9 mouse cellular contexts compared by ENCODE assay signal in the genomic region with DNA sequence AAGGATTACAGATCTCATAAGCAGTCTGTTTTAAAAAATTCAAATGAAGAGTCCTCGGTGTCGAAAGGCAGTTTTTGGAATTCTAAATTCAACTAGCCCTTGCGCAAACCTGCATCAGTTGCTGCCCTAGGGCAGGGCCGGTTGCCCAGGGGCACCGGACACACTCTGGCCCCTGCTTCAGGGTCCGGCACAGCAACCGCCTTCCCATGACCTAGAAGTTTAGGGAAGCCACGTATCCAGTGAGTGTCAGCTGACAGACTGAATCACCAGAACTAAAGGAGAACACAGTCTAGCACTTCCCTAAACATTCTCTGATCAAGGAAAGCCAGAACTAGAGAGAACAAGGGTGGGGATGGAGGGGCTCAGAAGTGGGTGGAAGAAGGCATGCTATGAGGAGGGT. TPM values are rescaled to one million over a fixed set of nuclear protein-coding genes. Genes with fewer than 3 reads are reported as not detected.
DNase-seq lines count a peak whose midpoint lies in the region; ATAC-seq and TF ChIP-seq lines count a peak whose summit lies in the region.
"Had no signal": no experiment of that assay in that cellular context is flagged by ENCODE, and none has a peak within 500 bp of the region (broad histone marks: within the 10 kb centered on the region; RNA-seq: fewer than 3 reads in every experiment).

No protein-coding gene starts in this region.

- H3K9ac ChIP-seq in forebrain, embryonic 12.5 days: peak overlapping the region; percentile 73
- peak overlapping the region; percentile 60 for H3K9ac ChIP-seq in hindbrain, embryonic 14.5 days
- H3K9ac ChIP-seq in lung, embryonic 14.5 days: peak overlapping the region; percentile 61
- peak overlapping the region; percentile 69; the same call in 1 of the 2 replicates for H3K9ac ChIP-seq in neural tube, embryonic 13.5 days

- ATAC-seq in forebrain, embryonic 12.5 days (ENCODE audit: low FRiP score): peak; percentile 30; the same call in 1 of the 2 replicates
- ATAC-seq in hindbrain, embryonic 14.5 days (ENCODE audit: low FRiP score): peak; percentile 32; the same call in 1 of the 2 replicates
- ATAC-seq in lung, embryonic 14.5 days (ENCODE audit: insufficient read depth): peak; percentile 52; the same call in 1 of the 2 replicates
- peak; percentile 40; the same call in 1 of the 2 replicates for ATAC-seq in neural tube, embryonic 13.5 days (ENCODE audit: low read depth)

- H3K4me1 ChIP-seq in forebrain, embryonic 12.5 days: peaks cover 8% of the 10 kb centered on the region
- H3K4me1 ChIP-seq in hindbrain, embryonic 14.5 days (replicated peaks; ENCODE audit: control insufficient read depth, insufficient read depth, low read length): peaks cover 5% of the 10 kb centered on the region; the same call in 1 of the 2 replicates
- H3K4me1 ChIP-seq in lung, embryonic 14.5 days (ENCODE audit: insufficient read depth): no peaks in the 10 kb centered on the region
- H3K4me1 ChIP-seq in neural tube, embryonic 13.5 days (replicated peaks): peaks cover 12% of the 10 kb centered on the region

- TF ChIP-seq CTCF in left cerebral cortex, adult 2 months (IDR thresholded peaks at IDR 0.05): no peak
- no peak for TF ChIP-seq CTCF in lung, embryonic 14.5 days (IDR thresholded peaks at IDR 0.05; ENCODE audit: low read depth)

- H3K36me3 ChIP-seq in forebrain, embryonic 12.5 days (replicated peaks): no peaks in the 10 kb centered on the region
- no peaks in the 10 kb centered on the region for H3K36me3 ChIP-seq in hindbrain, embryonic 14.5 days (replicated peaks; ENCODE audit: control insufficient read depth, insufficient read depth)
- no peaks in the 10 kb centered on the region for H3K36me3 ChIP-seq in lung, embryonic 14.5 days (ENCODE audit: insufficient read depth)
- H3K36me3 ChIP-seq in neural tube, embryonic 13.5 days: no peaks in the 10 kb centered on the region

- no peaks in the 10 kb centered on the region for H3K9me3 ChIP-seq in forebrain, embryonic 12.5 days
- H3K9me3 ChIP-seq in hindbrain, embryonic 14.5 days (ENCODE audit: control insufficient read depth, low read length): no peaks in the 10 kb centered on the region
- no peaks in the 10 kb centered on the region for H3K9me3 ChIP-seq in lung, embryonic 14.5 days (ENCODE audit: low read depth, low read length)
- no peaks in the 10 kb centered on the region for H3K9me3 ChIP-seq in neural tube, embryonic 13.5 days

- no peak for DNase-seq in left cerebral cortex, adult 2 months (ENCODE audit: extremely low spot score in 1 of 2, low spot score in 2 of 2)
- DNase-seq in left cerebral cortex, adult 11 months (ENCODE audit: low spot score): no peak
- peak; percentile 79 for DNase-seq in adrenal gland, adult 2 months
- DNase-seq in hindbrain, embryonic 14.5 days (ENCODE audit: low spot score): no peak
- DNase-seq in lung, embryonic 14.5 days: no peak
- no peak for DNase-seq in testis, postnatal 10 days (ENCODE audit: low spot score)

- WGBS in forebrain, embryonic 12.5 days: 3% methylated on average over 8 of the region's 8 CpGs
- WGBS in hindbrain, embryonic 14.5 days: 3% methylated on average over 8 of the region's 8 CpGs
- WGBS in lung, embryonic 14.5 days: 4% methylated on average over 8 of the region's 8 CpGs
- WGBS in neural tube, embryonic 13.5 days: 5% methylated on average over 8 of the region's 8 CpGs

- intact Hi-C loops in left cerebral cortex, adult 2 months (cut with DNase I): no loop called here

- H3K4me2 ChIP-seq in forebrain, embryonic 12.5 days: peak overlapping the region; percentile 82
- H3K4me2 ChIP-seq in hindbrain, embryonic 14.5 days (replicated peaks): peak overlapping the region; percentile 99
- H3K4me2 ChIP-seq in lung, embryonic 14.5 days: peak overlapping the region; percentile 88
- H3K4me2 ChIP-seq in neural tube, embryonic 13.5 days: peak overlapping the region; percentile 97

- H3K27me3 ChIP-seq in forebrain, embryonic 12.5 days: peaks cover 19% of the 10 kb centered on the region; the same call in 1 of the 2 replicates
- peaks cover 9% of the 10 kb centered on the region for H3K27me3 ChIP-seq in hindbrain, embryonic 14.5 days (ENCODE audit: control insufficient read depth, insufficient read depth, low read length)
- H3K27me3 ChIP-seq in lung, embryonic 14.5 days (ENCODE audit: insufficient read depth, low read length): no peaks in the 10 kb centered on the region
- H3K27me3 ChIP-seq in neural tube, embryonic 13.5 days: peaks cover 15% of the 10 kb centered on the region

- peak overlapping the region; percentile 76 for H3K4me3 ChIP-seq in left cerebral cortex, adult 2 months
- H3K4me3 ChIP-seq in forebrain, embryonic 12.5 days (replicated peaks): peak overlapping the region; percentile 58
- peak overlapping the region; percentile 55 for H3K4me3 ChIP-seq in hindbrain, embryonic 14.5 days (replicated peaks; ENCODE audit: low read length)
- H3K4me3 ChIP-seq in lung, embryonic 14.5 days (ENCODE audit: low read depth, low read length): peak overlapping the region; percentile 56
- peak overlapping the region; percentile 55 for H3K4me3 ChIP-seq in neural tube, embryonic 13.5 days

- peak overlapping the region; percentile 21 for H3K27ac ChIP-seq in left cerebral cortex, adult 2 months
- H3K27ac ChIP-seq in forebrain, embryonic 12.5 days: no peak overlapping the region
- no peak overlapping the region for H3K27ac ChIP-seq in hindbrain, embryonic 14.5 days
- H3K27ac ChIP-seq in lung, embryonic 14.5 days (ENCODE audit: low read depth): peak overlapping the region; percentile 19; the same call in 1 of the 2 replicates
- H3K27ac ChIP-seq in neural tube, embryonic 13.5 days (replicated peaks): no peak overlapping the region

RNA-seq across cellular contexts. Expression of a gene that starts 0.5 kb away (rescaled TPM):
- 1 to 10 TPM; 5.5 to 6.5 TPM for total RNA-seq in left cerebral cortex, adult 2 months (2021)
- 10 to 100 TPM; 21.2 to 26.3 TPM for total RNA-seq in adrenal gland, adult 2 months (2021)
- 3.3 and 4.0 TPM in 2 replicates for polyA plus RNA-seq in adrenal gland, adult 2 months (2012; rRNA removed)
- 1.00 and 1.2 TPM in 2 replicates for polyA plus RNA-seq in forebrain, embryonic 12.5 days (2016; fragmentation: Nextera tagmentation; extraction: Ambion mirVana)
- 1.9 and 2.1 TPM in 2 replicates for polyA plus RNA-seq in hindbrain, embryonic 14.5 days (2014; fragmentation: Nextera tagmentation; extraction: Ambion mirVana)
- 0.75 and 1.5 TPM in 2 replicates for polyA plus RNA-seq in lung, embryonic 14.5 days (2014; fragmentation: Nextera tagmentation; extraction: Ambion mirVana)
- polyA plus RNA-seq in neural tube, embryonic 13.5 days (2015; fragmentation: Nextera tagmentation; extraction: Ambion mirVana): 1.9 and 2.3 TPM in 2 replicates

RNA-seq across cellular contexts. Expression of a gene that starts 25.2 kb away (rescaled TPM):
- total RNA-seq in left cerebral cortex, adult 2 months (2021): not detected
- under 1 TPM in 1 of 2 experiments, not detected in 1; 0.29 TPM for total RNA-seq in adrenal gland, adult 2 months (2021)
- not detected in 2 replicates for polyA plus RNA-seq in adrenal gland, adult 2 months (2012; rRNA removed)
- polyA plus RNA-seq in forebrain, embryonic 12.5 days (2016; fragmentation: Nextera tagmentation; extraction: Ambion mirVana): not detected in 2 replicates
- not detected in 2 replicates for polyA plus RNA-seq in hindbrain, embryonic 14.5 days (2014; fragmentation: Nextera tagmentation; extraction: Ambion mirVana)
- polyA plus RNA-seq in lung, embryonic 14.5 days (2014; fragmentation: Nextera tagmentation; extraction: Ambion mirVana): not detected in 2 replicates
- not detected in 2 replicates for polyA plus RNA-seq in neural tube, embryonic 13.5 days (2015; fragmentation: Nextera tagmentation; extraction: Ambion mirVana)
- total RNA-seq: layer of hippocampus, postnatal 36 days had no signal

RNA-seq across cellular contexts. Expression of a gene that starts 38.8 kb away (rescaled TPM):
- total RNA-seq in left cerebral cortex, adult 2 months (2021): not detected
- under 1 TPM in 1 of 2 experiments, not detected in 1; 0.14 TPM for total RNA-seq in adrenal gland, adult 2 months (2021)
- polyA plus RNA-seq in adrenal gland, adult 2 months (2012; rRNA removed): 0.04 TPM in 1 of 2 replicates, not detected in the other
- 0.04 TPM in 1 of 2 replicates, not detected in the other for polyA plus RNA-seq in forebrain, embryonic 12.5 days (2016; fragmentation: Nextera tagmentation; extraction: Ambion mirVana)
- not detected in 2 replicates for polyA plus RNA-seq in hindbrain, embryonic 14.5 days (2014; fragmentation: Nextera tagmentation; extraction: Ambion mirVana)
- not detected in 2 replicates for polyA plus RNA-seq in lung, embryonic 14.5 days (2014; fragmentation: Nextera tagmentation; extraction: Ambion mirVana)
- polyA plus RNA-seq in neural tube, embryonic 13.5 days (2015; fragmentation: Nextera tagmentation; extraction: Ambion mirVana): not detected in 2 replicates
- total RNA-seq: layer of hippocampus, postnatal 36 days had no signal

RNA-seq across cellular contexts. Expression of a gene that starts 48.6 kb away (rescaled TPM):
- 10 to 100 TPM; 25.7 to 26.0 TPM for total RNA-seq in left cerebral cortex, adult 2 months (2021)
- total RNA-seq in adrenal gland, adult 2 months (2021): 10 to 100 TPM in 1 of 2 experiments, 1 to 10 TPM in 1; 8.6 to 12.8 TPM
- 5.3 TPM in 2 replicates for polyA plus RNA-seq in adrenal gland, adult 2 months (2012; rRNA removed)
- 5.7 and 7.4 TPM in 2 replicates for polyA plus RNA-seq in forebrain, embryonic 12.5 days (2016; fragmentation: Nextera tagmentation; extraction: Ambion mirVana)
- 12.8 and 14.1 TPM in 2 replicates for polyA plus RNA-seq in hindbrain, embryonic 14.5 days (2014; fragmentation: Nextera tagmentation; extraction: Ambion mirVana)
- 19.0 and 19.1 TPM in 2 replicates for polyA plus RNA-seq in lung, embryonic 14.5 days (2014; fragmentation: Nextera tagmentation; extraction: Ambion mirVana)
- polyA plus RNA-seq in neural tube, embryonic 13.5 days (2015; fragmentation: Nextera tagmentation; extraction: Ambion mirVana): 7.1 TPM in 2 replicates

Comparison
In these comparisons a context has a peak if more than half of its experiments do, and no peak if none do; other contexts are left out.
1. H3K27ac ChIP-seq: peak in left cerebral cortex, adult 2 months (single experiment) and lung, embryonic 14.5 days (single experiment); none in forebrain, embryonic 12.5 days (single experiment), hindbrain, embryonic 14.5 days (single experiment) and neural tube, embryonic 13.5 days (single experiment).
2. Peak in every context shown above with its lines, with median percentiles within 50 percentile points of each other: H3K4me3 ChIP-seq, ATAC-seq, H3K4me2 ChIP-seq and H3K9ac ChIP-seq.